Mouse (Mus musculus) erythroblast, embryonic 14.5 days (primary cell): ENCODE data around the gene Wdr11. TPM values are rescaled to one million over a fixed set of nuclear protein-coding genes. Genes with fewer than 3 reads are reported as not detected.

Experiments used
- H3K27me3 ChIP-seq: 2 replicates; pipeline ENCODE4 v1.6.1; 2012; ENCODE audit warnings: inconsistent platforms; ENCODE audit not compliant: control insufficient read depth
- H3K36me3 ChIP-seq: 2 replicates; pipeline ENCODE4 v1.6.1; 2012; ENCODE audit warnings: mild to moderate bottlenecking, inconsistent platforms; ENCODE audit not compliant: control insufficient read depth
- H3K4me1 ChIP-seq: 2 replicates; pipeline ENCODE4 v1.6.1; 2012; ENCODE audit warnings: inconsistent platforms; ENCODE audit not compliant: control insufficient read depth
- H3K4me3 ChIP-seq: replicated peaks from 2 replicates; pipeline ENCODE3; 2012; ENCODE audit warnings: moderate library complexity, mild to moderate bottlenecking, inconsistent platforms
- H3K9me3 ChIP-seq: 2 replicates; pipeline ENCODE4 v1.6.1; 2012; ENCODE audit warnings: low read length, inconsistent platforms, mixed read lengths; ENCODE audit not compliant: control insufficient read depth
- GATA1 ChIP-seq: IDR thresholded peaks from 2 replicates; pipeline ENCODE4 v1.6.1; 2012; ENCODE audit warnings: low read length, inconsistent platforms, mixed read lengths
- TAL1 ChIP-seq: IDR thresholded peaks from 3 replicates; pipeline ENCODE4 v1.6.1; 2012; ENCODE audit warnings: low read length, inconsistent platforms, mixed read lengths
- polyA plus RNA-seq: library from polyadenylated mRNA; stranded (reverse); fragments of >175 nt; gene quantifications from 2 replicates; pipeline ENCODE4 v1.2.3, GENCODE M21; 2012

The Wdr11 gene
- polyA plus RNA-seq, 1 experiment = 0.10 TPM

- no peaks in the 10 kb centered on the region for H3K27me3 ChIP-seq
- H3K4me3 ChIP-seq = no peak overlapping the region
- no peak for TF ChIP-seq GATA1
- peak; percentile 21; the same call in 1 of the 3 replicates for TF ChIP-seq TAL1
- peaks cover 74% of the 10 kb centered on the region for H3K36me3 ChIP-seq
- no peaks in the 10 kb centered on the region for H3K9me3 ChIP-seq
- no peaks in the 10 kb centered on the region for H3K4me1 ChIP-seq
These were observed 38.7 kb downstream of the Wdr11 start for GRCm38 (mm10) chr7:129630351-129630750.

- Histone ChIP-seq H3K4me3 (no peak overlapping the region), H3K27me3 (no peaks in the 10 kb centered on the region), H3K9me3 (no peaks in the 10 kb centered on the region), H3K4me1 (no peaks in the 10 kb centered on the region), H3K36me3 (peaks cover 72% of the 10 kb centered on the region)
- no peak for TF ChIP-seq TAL1
- no peak for TF ChIP-seq GATA1
These were observed 39.8 kb downstream of the Wdr11 start for GRCm38 (mm10) chr7:129631453-129631852.

- TF ChIP-seq TAL1 (no peak), GATA1 (no peak)
- Histone ChIP-seq H3K36me3 (peaks cover 47% of the 10 kb centered on the region), H3K27me3 (no peaks in the 10 kb centered on the region), H3K9me3 (no peaks in the 10 kb centered on the region), H3K4me1 (no peaks in the 10 kb centered on the region), H3K4me3 (no peak overlapping the region)
These were observed 44.4 kb downstream of the Wdr11 start for GRCm38 (mm10) chr7:129635898-129636640.

- H3K36me3 ChIP-seq = peaks cover 38% of the 10 kb centered on the region
- no peak for TF ChIP-seq TAL1
- TF ChIP-seq GATA1 = no peak
These were observed 45.3 kb downstream of the Wdr11 start for GRCm38 (mm10) chr7:129636992-129637391.

GRCm38 (mm10) chr7:129637906-129638475 is 46.3 kb downstream of the Wdr11 start:
- H3K36me3 ChIP-seq = peaks cover 28% of the 10 kb centered on the region
- no peaks in the 10 kb centered on the region for H3K9me3 ChIP-seq
- no peak overlapping the region for H3K4me3 ChIP-seq
- no peaks in the 10 kb centered on the region for H3K27me3 ChIP-seq
- TF ChIP-seq TAL1 = no peak
- no peak for TF ChIP-seq GATA1
- H3K4me1 ChIP-seq = no peaks in the 10 kb centered on the region

More at GRCm38 (mm10) chr7:129636992-129637391, 45.3 kb downstream of the Wdr11 start:
- no peak overlapping the region for H3K4me3 ChIP-seq
- no peaks in the 10 kb centered on the region for H3K27me3 ChIP-seq
- H3K9me3 ChIP-seq = no peaks in the 10 kb centered on the region
- H3K4me1 ChIP-seq = no peaks in the 10 kb centered on the region

- no peak for TF ChIP-seq GATA1
- TF ChIP-seq TAL1 = no peak
- peaks cover 20% of the 10 kb centered on the region for H3K36me3 ChIP-seq
- no peak overlapping the region for H3K4me3 ChIP-seq
- H3K4me1 ChIP-seq = no peaks in the 10 kb centered on the region
- no peaks in the 10 kb centered on the region for H3K27me3 ChIP-seq
- H3K9me3 ChIP-seq = no peaks in the 10 kb centered on the region
These were observed 47.3 kb downstream of the Wdr11 start for GRCm38 (mm10) chr7:129639006-129639405.

- TF ChIP-seq TAL1 (no peak), GATA1 (no peak)
- no peaks in the 10 kb centered on the region for H3K27me3 ChIP-seq
- H3K36me3 ChIP-seq = peaks cover 13% of the 10 kb centered on the region
- no peaks in the 10 kb centered on the region for H3K4me1 ChIP-seq
- no peaks in the 10 kb centered on the region for H3K9me3 ChIP-seq
- H3K4me3 ChIP-seq = no peak overlapping the region
These were observed 48.2 kb downstream of the Wdr11 start for GRCm38 (mm10) chr7:129639833-129640232.

- Histone ChIP-seq H3K9me3 (no peaks in the 10 kb centered on the region), H3K4me1 (no peaks in the 10 kb centered on the region; the same call in 1 of the 2 replicates), H3K4me3 (no peak overlapping the region), H3K27me3 (no peaks in the 10 kb centered on the region), H3K36me3 (no peaks in the 10 kb centered on the region)
- TF ChIP-seq GATA1 (no peak), TAL1 (no peak)
These were observed 51.6 kb downstream of the Wdr11 start for GRCm38 (mm10) chr7:129643290-129643689.

GRCm38 (mm10) chr7:129647798-129648197 is 56.1 kb downstream of the Wdr11 start:
- Histone ChIP-seq H3K9me3 (no peaks in the 10 kb centered on the region), H3K27me3 (no peaks in the 10 kb centered on the region), H3K4me1 (no peaks in the 10 kb centered on the region; the same call in 1 of the 2 replicates), H3K36me3 (no peaks in the 10 kb centered on the region), H3K4me3 (no peak overlapping the region)
- TF ChIP-seq TAL1 (no peak), GATA1 (no peak)

- Histone ChIP-seq H3K4me1 (no peaks in the 10 kb centered on the region; the same call in 1 of the 2 replicates), H3K4me3 (no peak overlapping the region), H3K36me3 (no peaks in the 10 kb centered on the region), H3K27me3 (no peaks in the 10 kb centered on the region), H3K9me3 (no peaks in the 10 kb centered on the region)
- TF ChIP-seq GATA1 = no peak
- no peak for TF ChIP-seq TAL1
These were observed 57.3 kb downstream of the Wdr11 start for GRCm38 (mm10) chr7:129648938-129649337.
